24 mouse cellular contexts compared by ENCODE assay signal in the genomic region with DNA sequence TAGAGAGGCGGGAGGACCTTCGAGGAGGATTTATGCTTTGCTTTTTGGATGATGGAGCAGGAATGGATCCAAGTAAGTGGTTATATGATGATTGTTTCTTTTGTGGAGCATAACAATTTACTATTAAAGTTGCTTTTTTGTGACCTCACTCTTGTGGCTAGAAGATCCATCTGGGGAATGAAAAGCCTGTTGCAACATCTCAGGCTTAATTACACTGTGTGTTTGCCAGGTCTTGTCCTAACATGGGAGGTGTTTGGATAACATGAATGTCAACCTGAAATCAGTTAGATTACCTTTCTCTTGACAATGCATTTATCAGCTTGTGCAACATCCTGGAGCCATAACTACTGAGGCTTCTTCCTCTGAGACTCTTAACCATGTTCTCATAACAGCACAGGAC. TPM values are rescaled to one million over a fixed set of nuclear protein-coding genes. Genes with fewer than 3 reads are reported as not detected.
DNase-seq lines count a peak whose midpoint lies in the region; ATAC-seq and TF ChIP-seq lines count a peak whose summit lies in the region.
"Had no signal": no experiment of that assay in that cellular context is flagged by ENCODE, and none has a peak within 500 bp of the region (broad histone marks: within the 10 kb centered on the region; RNA-seq: fewer than 3 reads in every experiment).

No protein-coding gene starts in this region.

- intact Hi-C loops in heart, postnatal 25 days (cut with DNase I): no loop called here

- H3K79me2 ChIP-seq in myocyte (ENCODE audit: control insufficient read depth, insufficient read depth): no peaks in the 10 kb centered on the region

- H3K27ac ChIP-seq in lung, postnatal 0 days (ENCODE audit: low read length): no peak overlapping the region
- H3K27ac ChIP-seq in forebrain, embryonic 14.5 days (ENCODE audit: low read depth, low read length): no peak overlapping the region
- H3K27ac ChIP-seq: forebrain, embryonic 13.5 days; hindbrain, embryonic 13.5 days; liver, embryonic 14.5 days; midbrain, embryonic 15.5 days; neural tube, embryonic 13.5 days had no signal

- H3K4me3 ChIP-seq in lung, postnatal 0 days (ENCODE audit: low read depth, low read length): no peak overlapping the region
- no peak overlapping the region for H3K4me3 ChIP-seq in myocyte
- no peak overlapping the region for H3K4me3 ChIP-seq in forebrain, embryonic 14.5 days (ENCODE audit: low read depth, low read length)
- H3K4me3 ChIP-seq: erythroblast, embryonic 14.5 days; forebrain, embryonic 13.5 days; hindbrain, embryonic 13.5 days; midbrain, embryonic 15.5 days; neural tube, embryonic 13.5 days had no signal

- DNase-seq in heart, adult 18-20 months: peak; percentile 24 to 51
- no peak for DNase-seq in heart, postnatal 25 days (ENCODE audit: low spot score)
- peak; percentile 39 for DNase-seq in lung, postnatal 0 days (ENCODE audit: low spot score)
- DNase-seq in lung, postnatal 14 days: no peak
- DNase-seq in NIH3T3 (ENCODE audit: low read depth): peak; percentile 76
- DNase-seq in frontal cortex, postnatal 25 days (ENCODE audit: low spot score in 2 of 2): no peak
- DNase-seq in forebrain, embryonic 14.5 days (ENCODE audit: low spot score): no peak
- DNase-seq: cerebellum, adult 11-12 months; cerebellum, postnatal 10 days; gastrocnemius, postnatal 36 days; kidney, adult 18-20 months; kidney, postnatal 10 days; lung, postnatal 10 days; retina, postnatal 1 day; right cerebral cortex, postnatal 25 days; thymus, postnatal 25 days had no signal

- no peak overlapping the region for H3ac ChIP-seq in myocyte (ENCODE audit: control insufficient read depth, insufficient read length)

- H3K36me3 ChIP-seq in lung, postnatal 0 days (ENCODE audit: insufficient read depth, low read length): peaks cover 26% of the 10 kb centered on the region; the same call in 1 of the 2 replicates
- H3K36me3 ChIP-seq in myocyte (ENCODE audit: control insufficient read depth, insufficient read depth): peaks cover 74% of the 10 kb centered on the region
- peaks cover 77% of the 10 kb centered on the region for H3K36me3 ChIP-seq in forebrain, embryonic 14.5 days (ENCODE audit: control insufficient read depth, insufficient read depth, low read length)

- H3K9me3 ChIP-seq in lung, postnatal 0 days (ENCODE audit: low read length): no peaks in the 10 kb centered on the region
- no peaks in the 10 kb centered on the region for H3K9me3 ChIP-seq in forebrain, embryonic 14.5 days (replicated peaks; ENCODE audit: control insufficient read depth, low read length)
- H3K9me3 ChIP-seq: forebrain, embryonic 13.5 days; hindbrain, embryonic 13.5 days; midbrain, embryonic 15.5 days; neural tube, embryonic 13.5 days had no signal

- H3K27me3 ChIP-seq in lung, postnatal 0 days (replicated peaks; ENCODE audit: insufficient read depth, low read length): no peaks in the 10 kb centered on the region
- no peaks in the 10 kb centered on the region for H3K27me3 ChIP-seq in myocyte (ENCODE audit: control insufficient read depth, insufficient read depth, insufficient read length)
- H3K27me3 ChIP-seq in forebrain, embryonic 14.5 days (replicated peaks; ENCODE audit: control insufficient read depth, insufficient read depth, low read length): no peaks in the 10 kb centered on the region
- H3K27me3 ChIP-seq: forebrain, embryonic 13.5 days; hindbrain, embryonic 13.5 days; midbrain, embryonic 15.5 days; neural tube, embryonic 13.5 days had no signal

- WGBS in lung, postnatal 0 days: 65% methylated on average over 2 of the region's 2 CpGs
- 98% methylated on average over 2 of the region's 2 CpGs for WGBS in forebrain, embryonic 14.5 days

- no peak for TF ChIP-seq CTCF in lung, postnatal 0 days (IDR thresholded peaks at IDR 0.05)

- H3K4me2 ChIP-seq in lung, postnatal 0 days (replicated peaks; ENCODE audit: low read depth, low read length): no peak overlapping the region
- H3K4me2 ChIP-seq in myocyte (ENCODE audit: low read depth): no peak overlapping the region
- H3K4me2 ChIP-seq in forebrain, embryonic 14.5 days (ENCODE audit: low read length): no peak overlapping the region
- H3K4me2 ChIP-seq: forebrain, embryonic 13.5 days; heart, embryonic 11.5 days; hindbrain, embryonic 13.5 days; midbrain, embryonic 15.5 days; neural tube, embryonic 13.5 days had no signal

- TF ChIP-seq EP300 in lung, postnatal 0 days (IDR thresholded peaks at IDR 0.05): no peak

- no peak overlapping the region for H3K9ac ChIP-seq in lung, postnatal 0 days (replicated peaks; ENCODE audit: low read depth)
- H3K9ac ChIP-seq in forebrain, embryonic 14.5 days (ENCODE audit: low read length): no peak overlapping the region
- H3K9ac ChIP-seq: forebrain, embryonic 13.5 days; hindbrain, embryonic 13.5 days; liver, embryonic 14.5 days; midbrain, embryonic 15.5 days; neural tube, embryonic 13.5 days had no signal

- H3K4me1 ChIP-seq in lung, postnatal 0 days (ENCODE audit: insufficient read depth, low read depth, low read length): no peaks in the 10 kb centered on the region
- no peaks in the 10 kb centered on the region for H3K4me1 ChIP-seq in forebrain, embryonic 14.5 days (ENCODE audit: control insufficient read depth, insufficient read depth, low read length)
- H3K4me1 ChIP-seq: forebrain, embryonic 13.5 days; midbrain, embryonic 15.5 days had no signal

- no peak for TF ChIP-seq POLR2A in myocyte (IDR thresholded peaks at IDR 0.05; ENCODE audit: insufficient read length, low read depth)

- ATAC-seq in lung, postnatal 0 days: no peak
- no peak for ATAC-seq in forebrain, embryonic 14.5 days
- ATAC-seq: forebrain, embryonic 13.5 days; midbrain, embryonic 15.5 days had no signal

TF ChIP-seq in myocyte, 11 proteins besides CTCF, POLR2A, EP300 and RAD21:
- TF ChIP-seq CEBPB (IDR thresholded peaks at IDR 0.05; ENCODE audit: insufficient read depth, poor library complexity, severe bottlenecking): peak; percentile 97
- TF ChIP-seq MYOG (IDR thresholded peaks at IDR 0.05; ENCODE audit: control insufficient read depth in 1 of 3, insufficient read depth in 1 of 3, insufficient read length in 2 of 3, low read depth in 2 of 3): no peak

RNA-seq across cellular contexts. Expression of gene Morc2a, which starts 19.8 kb away (rescaled TPM):
- total RNA-seq in heart, adult 18-20 months (2021): 10 to 100 TPM; 16.8 to 20.7 TPM
- 10 to 100 TPM; 22.0 to 23.9 TPM for total RNA-seq in heart, postnatal 25 days (2021)
- 9.9 and 10.2 TPM in 2 replicates for polyA plus RNA-seq in lung, postnatal 0 days (2015; fragmentation: Nextera tagmentation; extraction: Ambion mirVana)
- 28.2 TPM for polyA plus RNA-seq in myocyte (2012; fragmentation: generic; extraction: Trizol)
- 25.1 and 29.8 TPM in 2 replicates for polyA plus RNA-seq in forebrain, embryonic 14.5 days (2014; fragmentation: Nextera tagmentation; extraction: Ambion mirVana)

Comparison
In these comparisons a context has a peak if more than half of its experiments do, and no peak if none do; other contexts are left out.
1. DNase-seq: peak in heart, adult 18-20 months (2 of 2), lung, postnatal 0 days (single experiment) and NIH3T3 (single experiment); none in heart, postnatal 25 days (single experiment), lung, postnatal 14 days (single experiment), frontal cortex, postnatal 25 days (0 of 2) and forebrain, embryonic 14.5 days (single experiment).